Mouse (Mus musculus) CH12.LX (cell line): Measurements from ENCODE around the gene Cckbr. TPM values are rescaled to one million over a fixed set of nuclear protein-coding genes. Genes with fewer than 3 reads are reported as not detected.

Source experiments
- DNase-seq: peaks from one replicate; pipeline ENCODE4 v3.0.0-alpha.2; 2013; ENCODE audit errors: extremely low read depth
- H3K27ac ChIP-seq: 2 replicates; pipeline ENCODE4 v1.5.1; 2012; ENCODE audit warnings: low read depth, mild to moderate bottlenecking, control low read depth, moderate library complexity; ENCODE audit not compliant: insufficient read depth
- H3K27me3 ChIP-seq: replicated peaks from 2 replicates; pipeline ENCODE3; 2012; ENCODE audit warnings: inconsistent platforms
- H3K36me3 ChIP-seq, 2 experiments: replicated peaks in 1 of 2; 2 replicates each; pipeline versions ENCODE3 to v1.6.1; 2012; ENCODE audit warnings: inconsistent platforms in 1 of 2, low read length in 1 of 2, mild to moderate bottlenecking in 1 of 2, mixed read lengths in 1 of 2, moderate library complexity in 1 of 2; ENCODE audit not compliant: control insufficient read depth in 1 of 2, insufficient read depth in 1 of 2
- H3K4me1 ChIP-seq, 2 experiments: 2 replicates each; pipeline ENCODE4 v1.6.1; 2012; ENCODE audit warnings: inconsistent platforms in 1 of 2, moderate library complexity in 1 of 2; ENCODE audit not compliant: insufficient read depth in 2 of 2, control insufficient read depth in 1 of 2
- H3K4me2 ChIP-seq: 2 replicates; pipeline ENCODE4 v1.6.1; 2012; ENCODE audit warnings: low read depth, mild to moderate bottlenecking, control low read depth; ENCODE audit not compliant: poor library complexity, insufficient read depth, severe bottlenecking
- H3K4me3 ChIP-seq, 3 experiments: fragments of 150-350 bp in 1 of 3; sonication (generic) in 1 of 3; replicated peaks in 1 of 3; 2 replicates each; pipeline versions ENCODE3 to v1.5.1; 2011 to 2012; ENCODE audit warnings: low read depth in 2 of 3, low read length in 2 of 3, mild to moderate bottlenecking in 2 of 3, moderate library complexity in 2 of 3, control low read depth in 1 of 3, improper control_type of control experiment in 1 of 3, inconsistent platforms in 1 of 3, mixed read lengths in 1 of 3; ENCODE audit not compliant: poor library complexity in 1 of 3
- H3K79me2 ChIP-seq: replicated peaks from 2 replicates; pipeline ENCODE4 v1.6.1; 2012; ENCODE audit warnings: mild to moderate bottlenecking, moderate library complexity; ENCODE audit not compliant: control insufficient read depth, poor library complexity, insufficient read depth, severe bottlenecking; ENCODE audit errors: extremely low read depth
- H3K9ac ChIP-seq: 2 replicates; pipeline ENCODE4 v1.6.1; 2012; ENCODE audit warnings: low read depth, mild to moderate bottlenecking, control low read depth, moderate library complexity; ENCODE audit not compliant: insufficient read depth
- H3K9me3 ChIP-seq: replicated peaks from 2 replicates; pipeline ENCODE3; 2012; ENCODE audit warnings: low read length, inconsistent platforms, mixed read lengths
- BHLHE40 ChIP-seq: IDR thresholded peaks from 2 replicates; pipeline ENCODE4 v1.6.1; 2011; ENCODE audit warnings: mild to moderate bottlenecking, low read depth, low read length, improper control_type of control experiment
- CHD1 ChIP-seq: IDR thresholded peaks from 2 replicates; pipeline ENCODE4 v1.6.1; 2012; ENCODE audit warnings: low read depth, low read length, improper control_type of control experiment, inconsistent platforms
- CTCF ChIP-seq, 2 experiments: IDR thresholded peaks in 1 of 2; conservative IDR thresholded peaks in 1 of 2; 2 replicates each; pipeline ENCODE4 v1.5.1; 2011 to 2012; ENCODE audit warnings: low read depth in 2 of 2, low read length in 2 of 2, improper control_type of control experiment in 1 of 2, inconsistent platforms in 1 of 2, mild to moderate bottlenecking in 1 of 2, moderate library complexity in 1 of 2
- E2F4 ChIP-seq: IDR thresholded peaks from 2 replicates; pipeline ENCODE4 v1.6.1; 2011; ENCODE audit warnings: low read depth, low read length, improper control_type of control experiment; ENCODE audit not compliant: insufficient replicate concordance
- ELF1 ChIP-seq: IDR thresholded peaks from 2 replicates; pipeline ENCODE4 v1.6.1; 2014; ENCODE audit warnings: low read depth, mild to moderate bottlenecking, inconsistent platforms, low read length, improper control_type of control experiment
- EP300 ChIP-seq: IDR thresholded peaks from 2 replicates; pipeline ENCODE4 v1.6.1; 2011; ENCODE audit warnings: low read length, improper control_type of control experiment
- ETS1 ChIP-seq: conservative IDR thresholded peaks from 2 replicates; pipeline ENCODE4 v1.6.1; 2012; ENCODE audit warnings: low read depth, mild to moderate bottlenecking, inconsistent platforms, low read length, improper control_type of control experiment, moderate library complexity
- GABPA ChIP-seq: IDR thresholded peaks from 2 replicates; pipeline ENCODE4 v1.6.1; 2012; ENCODE audit warnings: low read depth, low read length, improper control_type of control experiment, inconsistent platforms; ENCODE audit not compliant: insufficient replicate concordance
- HCFC1 ChIP-seq: IDR thresholded peaks from 2 replicates; pipeline ENCODE4 v1.6.1; 2012; ENCODE audit warnings: low read depth, mild to moderate bottlenecking, inconsistent platforms, low read length, improper control_type of control experiment
- IRF4 ChIP-seq: IDR thresholded peaks from 2 replicates; pipeline ENCODE4 v1.6.1; 2014; ENCODE audit warnings: low read depth, mild to moderate bottlenecking, inconsistent platforms, low read length, improper control_type of control experiment
- JUND ChIP-seq: conservative IDR thresholded peaks from 2 replicates; pipeline ENCODE4 v1.6.1; 2011; ENCODE audit warnings: low read depth, low read length, improper control_type of control experiment
- MAFK ChIP-seq: IDR thresholded peaks from 2 replicates; pipeline ENCODE4 v1.6.1; 2011; ENCODE audit warnings: low read length, improper control_type of control experiment; ENCODE audit not compliant: insufficient replicate concordance
- MAX ChIP-seq: IDR thresholded peaks from 2 replicates; pipeline ENCODE4 v1.6.1; 2011; ENCODE audit warnings: low read length, improper control_type of control experiment
- MAZ ChIP-seq: IDR thresholded peaks from 2 replicates; pipeline ENCODE4 v1.6.1; 2012; ENCODE audit warnings: low read depth, mild to moderate bottlenecking, inconsistent platforms, low read length, improper control_type of control experiment, moderate library complexity
- MEF2A ChIP-seq: IDR thresholded peaks from 2 replicates; pipeline ENCODE4 v1.6.1; 2014; ENCODE audit warnings: low read depth, mild to moderate bottlenecking, inconsistent platforms, low read length, improper control_type of control experiment, borderline replicate concordance
- MYC ChIP-seq: IDR thresholded peaks from 2 replicates; pipeline ENCODE4 v1.6.1; 2011; ENCODE audit warnings: low read depth, mild to moderate bottlenecking, improper control_type of control experiment, low read length
- NELFE ChIP-seq: IDR thresholded peaks from 2 replicates; pipeline ENCODE4 v1.6.1; 2011; ENCODE audit warnings: low read depth, low read length, improper control_type of control experiment
- NRF1 ChIP-seq: IDR thresholded peaks from 2 replicates; pipeline ENCODE4 v1.6.1; 2014; ENCODE audit warnings: low read depth, mild to moderate bottlenecking, inconsistent platforms, low read length, improper control_type of control experiment, moderate library complexity
- PAX5 ChIP-seq: IDR thresholded peaks from 2 replicates; pipeline ENCODE4 v1.6.1; 2012; ENCODE audit warnings: low read length, inconsistent platforms, mixed read lengths
- POLR2A ChIP-seq: IDR thresholded peaks from 2 replicates; pipeline ENCODE4 v1.6.1; 2011; ENCODE audit warnings: low read depth, mild to moderate bottlenecking, improper control_type of control experiment, low read length
- POLR2AphosphoS2 ChIP-seq: IDR thresholded peaks from 2 replicates; pipeline ENCODE4 v1.6.1; 2011; ENCODE audit warnings: low read depth, low read length, improper control_type of control experiment
- RAD21 ChIP-seq: IDR thresholded peaks from 2 replicates; pipeline ENCODE4 v1.6.1; 2011; ENCODE audit warnings: low read depth, mild to moderate bottlenecking, low read length, improper control_type of control experiment, moderate library complexity
- RCOR1 ChIP-seq: conservative IDR thresholded peaks from 2 replicates; pipeline ENCODE4 v1.6.1; 2012; ENCODE audit warnings: low read depth, mild to moderate bottlenecking, inconsistent platforms, low read length, improper control_type of control experiment
- SIN3A ChIP-seq: IDR thresholded peaks from 2 replicates; pipeline ENCODE4 v1.6.1; 2012; ENCODE audit warnings: low read length, improper control_type of control experiment, inconsistent platforms
- TBP ChIP-seq: conservative IDR thresholded peaks from 2 replicates; pipeline ENCODE4 v1.6.1; 2011; ENCODE audit warnings: low read depth, low read length, improper control_type of control experiment
- TCF12 ChIP-seq: IDR thresholded peaks from 2 replicates; pipeline ENCODE4 v1.6.1; 2014; ENCODE audit warnings: low read depth, mild to moderate bottlenecking, inconsistent platforms, low read length, improper control_type of control experiment
- UBTF ChIP-seq: IDR thresholded peaks from 2 replicates; pipeline ENCODE4 v1.6.1; 2012; ENCODE audit warnings: low read depth, mild to moderate bottlenecking, inconsistent platforms, low read length, improper control_type of control experiment, moderate library complexity
- USF1 ChIP-seq: IDR thresholded peaks from 2 replicates; pipeline ENCODE4 v1.6.1; 2014; ENCODE audit warnings: low read depth, mild to moderate bottlenecking, inconsistent platforms, low read length, improper control_type of control experiment
- ZC3H11A ChIP-seq: IDR thresholded peaks from 2 replicates; pipeline ENCODE4 v1.6.1; 2012; ENCODE audit warnings: low read depth, mild to moderate bottlenecking, inconsistent platforms, low read length, improper control_type of control experiment
- ZKSCAN1 ChIP-seq: IDR thresholded peaks from 2 replicates; pipeline ENCODE4 v1.6.1; 2012; ENCODE audit warnings: low read depth, inconsistent platforms, low read length, improper control_type of control experiment, borderline replicate concordance
- ZMIZ1 ChIP-seq: IDR thresholded peaks from 2 replicates; pipeline ENCODE4 v1.6.1; 2012; ENCODE audit warnings: low read depth, mild to moderate bottlenecking, inconsistent platforms, low read length, improper control_type of control experiment
- ZNF384 ChIP-seq: IDR thresholded peaks from 2 replicates; pipeline ENCODE4 v1.6.1; 2012; ENCODE audit warnings: low read depth, low read length, improper control_type of control experiment, inconsistent platforms
- dilution Hi-C: fragments of 300-500 bp; cut with MboI; formaldehyde crosslinking; loops from 2 replicates; pipeline ENCODE4 v1.14.3; 2020; ENCODE audit warnings: low sequenced_read_pairs; ENCODE audit not compliant: extremely low pct_unique_long_range_greater_than_20kb, extremely low pct_ligation_motif_present
- in situ Hi-C: fragments of 300-500 bp; cut with MboI; formaldehyde crosslinking; loops from 3 replicates; pipeline ENCODE4 v1.14.3; 2019; ENCODE audit warnings: low sequenced_read_pairs, low pct_ligation_motif_present, low pct_unique_long_range_greater_than_20kb, mixed read lengths
- polyA plus RNA-seq: library from polyadenylated mRNA; unstranded; fragments of >175 nt; gene quantifications from 2 replicates; pipeline ENCODE4 v1.2.1, GENCODE M21; 2012; ENCODE audit warnings: low read depth; ENCODE audit not compliant: insufficient read length
- total RNA-seq, 2 experiments: library from RNA; depleted of rRNA; stranded (reverse); fragments of 300-350 nt in 1 of 2; fragments of >200 nt in 1 of 2; gene quantifications; 2 replicates each; pipeline ENCODE4 v1.2.3; 2012 to 2014

Gene Cckbr
- total and polyA plus RNA-seq, 3 experiments: not detected

DNA sequence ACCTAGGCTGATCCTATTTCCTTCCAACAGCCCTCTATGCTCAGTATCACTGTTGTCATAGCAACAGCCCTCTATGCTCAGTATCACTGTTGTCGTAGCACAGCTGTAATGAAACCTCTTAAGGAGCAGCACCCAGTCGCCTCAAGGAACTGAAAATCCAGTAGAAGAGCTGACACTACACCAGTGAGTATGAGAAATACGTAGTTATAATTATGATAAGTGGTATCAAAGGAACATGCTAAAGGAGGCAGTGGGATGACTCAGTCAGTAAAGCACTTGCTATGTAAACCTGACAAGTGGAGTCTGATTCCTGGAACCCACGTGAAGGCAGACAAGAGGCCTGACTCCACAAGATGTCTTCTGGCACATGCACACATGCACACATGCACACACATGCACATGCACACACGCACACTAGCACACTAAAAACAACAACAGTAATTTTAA is 88.3 kb downstream of the Cckbr start:
- Histone ChIP-seq H3K4me3 (no peak overlapping the region), H3K27me3 (peaks cover 1% of the 10 kb centered on the region), H3K4me2 (no peak overlapping the region), H3K79me2 (no peaks in the 10 kb centered on the region), H3K36me3 (no peaks in the 10 kb centered on the region), H3K9ac (no peak overlapping the region), H3K4me1 (no peaks in the 10 kb centered on the region), H3K27ac (no peak overlapping the region), H3K9me3 (no peaks in the 10 kb centered on the region)
- DNase-seq: no peak
- TF ChIP-seq JUND (no peak), NELFE (no peak), NRF1 (no peak), IRF4 (no peak), PAX5 (no peak), ZMIZ1 (no peak), RCOR1 (no peak), CTCF (conservative IDR thresholded peaks at IDR 0.05 in 1 of 2, IDR thresholded peaks at IDR 0.05 in 1 of 2; ENCODE audit: low read depth in 2 of 2, low read length in 2 of 2) (no peak), POLR2A (no peak), HCFC1 (no peak), MYC (no peak), E2F4 (no peak), BHLHE40 (no peak), GABPA (no peak), ETS1 (no peak), TCF12 (no peak), MAZ (no peak), MAX (no peak), ZKSCAN1 (no peak), POLR2AphosphoS2 (no peak)
- in situ Hi-C loops (no loop called here), dilution Hi-C loops (no loop called here)

DNA sequence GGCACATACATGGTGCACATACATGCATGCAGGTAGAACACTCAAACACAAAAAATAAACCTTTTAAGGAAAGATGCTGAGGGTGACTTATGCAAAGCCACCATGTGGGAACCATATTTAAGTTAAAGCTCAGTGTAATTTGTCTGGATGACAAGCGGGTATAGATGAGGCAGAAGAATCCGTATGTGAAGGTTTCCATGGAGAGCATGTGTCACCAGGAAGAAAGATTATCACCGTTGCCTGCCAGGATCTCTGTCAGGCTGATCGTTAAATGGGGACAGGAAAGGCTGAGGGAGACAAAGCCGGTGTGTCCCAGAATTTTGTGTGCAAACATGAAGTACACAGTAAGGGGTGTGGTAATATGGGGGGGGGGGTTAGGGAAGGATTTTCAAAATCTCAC is 89.0 kb downstream of the Cckbr start:
- Histone ChIP-seq H3K9me3 (no peaks in the 10 kb centered on the region), H3K4me3 (no peak overlapping the region), H3K4me1 (peaks cover 0 to 4% of the 10 kb centered on the region in 2 experiments; a peak in 2 of 4 replicates), H3K27ac (no peak overlapping the region), H3K36me3 (no peaks in the 10 kb centered on the region), H3K4me2 (no peak overlapping the region), H3K27me3 (peaks cover 1% of the 10 kb centered on the region), H3K9ac (no peak overlapping the region), H3K79me2 (no peaks in the 10 kb centered on the region)
- TF ChIP-seq EP300 (no peak), TBP (no peak), GABPA (no peak), MAX (no peak), MEF2A (no peak), ZC3H11A (no peak), UBTF (no peak), JUND (no peak), SIN3A (no peak), ZNF384 (no peak), CHD1 (no peak), ZKSCAN1 (no peak), RAD21 (no peak), ELF1 (no peak), NRF1 (no peak), POLR2AphosphoS2 (no peak), PAX5 (no peak), USF1 (no peak), POLR2A (no peak), MAFK (no peak)
- in situ Hi-C loops: no loop called here
- no peak for DNase-seq
- dilution Hi-C loops: no loop called here
